Mouse (Mus musculus): ENCODE results near the gene Dag1. TPM values are rescaled to one million over a fixed set of nuclear protein-coding genes. Genes with fewer than 3 reads are reported as not detected.
"Not testable (repeated sequence)": the region's sequence is repeated elsewhere in the genome, so short reads cannot be mapped to it uniquely, and the experiment has no call there.

Gene Dag1
- polyA plus RNA-seq, 1 experiment from 2014 or later: 136 TPM

DNA sequence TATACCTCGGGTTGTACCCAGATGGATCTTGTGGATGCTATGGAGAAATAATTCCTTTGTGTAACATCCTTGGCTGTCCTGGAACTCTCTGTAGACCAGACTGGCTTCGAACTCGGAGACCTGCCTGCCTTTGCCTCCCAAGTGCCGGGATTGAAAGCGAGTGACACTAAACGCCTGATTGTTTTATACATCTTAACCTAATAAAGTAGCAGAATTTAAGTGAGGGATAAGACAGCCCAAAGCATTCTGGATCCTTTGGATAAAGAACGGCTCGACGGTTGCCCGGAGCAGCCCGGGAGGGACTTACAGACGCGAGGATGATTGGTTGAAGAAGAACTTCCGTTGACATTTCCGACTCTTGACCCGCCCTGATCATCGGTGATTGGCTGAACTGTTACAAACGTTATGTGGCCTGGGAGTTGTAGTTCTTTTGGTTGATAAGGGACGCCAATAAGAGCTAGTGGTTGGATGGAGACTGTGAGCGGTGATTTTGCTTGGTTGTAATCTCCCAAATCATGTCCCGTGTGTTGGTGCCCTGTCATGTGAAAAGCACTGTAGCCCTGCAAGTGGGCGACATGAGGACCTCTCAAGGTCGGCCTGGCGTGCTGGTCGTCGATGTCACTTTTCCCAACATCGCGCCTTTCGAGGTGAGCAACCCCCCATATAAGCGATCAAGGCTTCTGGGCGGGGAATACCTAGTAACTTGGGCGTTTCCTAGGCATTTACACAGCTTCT is 26.4 kb upstream of the Dag1 start, which contains the start of gene Nicn1:
TSS of gene Nicn1 (plus strand) at position 414 of the 735 bp plus-strand sequence.
- WGBS: 1% methylated on average over 32 of the region's 32 CpGs
- peak; percentile 92 for ATAC-seq (ENCODE audit: extremely low read depth, insufficient number of reproducible peaks, low FRiP score, low TSS enrichment)
- peaks cover 14% of the 10 kb centered on the region; the same call in 1 of the 2 replicates for H3K36me3 ChIP-seq
- H3K4me2 ChIP-seq: peak within 1 kb of the TSS; percentile 72
- peaks cover 8% of the 10 kb centered on the region for H3K4me1 ChIP-seq
- no peaks in the 10 kb centered on the region for H3K9me3 ChIP-seq
- no peaks in the 10 kb centered on the region for H3K27me3 ChIP-seq (replicated peaks)
- peak within 1 kb of the TSS; percentile 63 for H3K4me3 ChIP-seq
- H3K27ac ChIP-seq (replicated peaks): peak within 1 kb of the TSS; percentile 58
- H3K9ac ChIP-seq: peak within 1 kb of the TSS; percentile 81

- Histone ChIP-seq H3K27me3 (replicated peaks) (no peaks in the 10 kb centered on the region), H3K9me3 (no peaks in the 10 kb centered on the region), H3K36me3 (0 out of 2 replicates have a peak, but pooled peaks cover 8% of the 10 kb centered on the region), H3K9ac (peak overlapping the region; percentile 81; the same call in 1 of the 2 replicates), H3K27ac (replicated peaks) (no peak overlapping the region), H3K4me3 (peak overlapping the region; percentile 63; the same call in 1 of the 2 replicates), H3K4me2 (peak overlapping the region; percentile 72), H3K4me1 (peaks cover 8% of the 10 kb centered on the region)
- WGBS: 59% methylated on average over 2 of the region's 2 CpGs
- no peak for ATAC-seq (ENCODE audit: extremely low read depth, insufficient number of reproducible peaks, low FRiP score, low TSS enrichment)
These were observed 25.6 kb upstream of the Dag1 start for GRCm38 (mm10) chr9:108289347-108289746.

DNA sequence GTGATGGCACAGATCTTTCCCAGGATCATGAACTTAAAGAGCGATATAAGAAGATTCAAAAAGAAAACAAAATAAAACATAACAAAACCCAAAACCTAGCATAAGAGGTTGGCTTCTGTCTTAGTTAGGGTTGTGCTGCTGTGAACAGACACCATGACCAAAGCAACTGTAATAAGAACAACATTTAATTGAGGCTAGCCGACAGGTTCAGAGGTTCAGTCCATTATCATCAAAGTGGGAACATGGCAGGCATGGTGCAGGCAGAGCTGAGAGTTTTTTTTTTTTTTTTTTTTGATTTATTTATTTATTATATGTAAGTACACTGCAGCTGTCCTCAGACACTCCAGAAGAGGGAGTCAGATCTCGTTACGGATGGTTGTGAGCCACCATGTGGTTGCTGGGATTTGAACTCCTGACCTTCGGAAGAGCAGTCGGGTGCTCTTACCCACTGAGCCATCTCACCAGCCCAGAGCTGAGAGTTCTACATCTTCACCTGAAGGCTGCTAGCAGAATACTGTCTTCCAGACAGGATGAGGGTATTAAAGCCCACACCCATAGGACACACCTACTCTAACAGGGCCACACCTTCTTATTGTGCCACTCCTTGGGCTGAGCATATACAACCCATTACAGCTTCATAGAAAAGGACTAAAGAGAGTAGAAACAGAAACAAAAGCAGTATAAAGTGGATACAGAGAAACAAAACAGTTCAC is 23.9 kb upstream of the Dag1 start:
- WGBS: 76% methylated on average over 6 of the region's 6 CpGs

DNA sequence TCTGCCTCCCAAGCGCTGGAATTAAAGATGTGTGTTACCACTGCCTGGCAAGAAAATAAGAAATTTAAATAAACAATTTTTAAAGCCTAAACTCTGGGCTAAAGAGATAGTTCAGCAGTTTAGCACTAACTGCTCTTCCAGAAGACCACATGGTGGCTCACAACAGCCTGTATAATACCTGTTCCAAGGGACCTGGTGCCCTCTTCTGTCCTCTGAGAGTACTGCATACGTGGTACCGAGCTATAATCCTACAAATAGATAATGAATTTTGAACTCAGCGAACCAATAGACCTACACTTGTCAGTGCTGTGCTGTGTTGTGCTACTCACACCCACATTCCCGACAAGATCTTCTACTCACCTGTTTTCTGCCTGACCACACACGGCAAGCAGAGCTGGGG is 20.7 kb upstream of the Dag1 start:
- Histone ChIP-seq H3K36me3 (no peaks in the 10 kb centered on the region), H3K4me1 (peaks cover 11% of the 10 kb centered on the region), H3K27ac (replicated peaks) (no peak overlapping the region), H3K9me3 (no peaks in the 10 kb centered on the region), H3K4me3 (no peak overlapping the region), H3K4me2 (no peak overlapping the region), H3K9ac (no peak overlapping the region), H3K27me3 (replicated peaks) (no peaks in the 10 kb centered on the region)
- no peak for ATAC-seq (ENCODE audit: extremely low read depth, insufficient number of reproducible peaks, low FRiP score, low TSS enrichment)
- 7% methylated on average over 6 of the region's 6 CpGs for WGBS

More for the DNA sequence above, 23.9 kb upstream of the Dag1 start:
- ATAC-seq (ENCODE audit: extremely low read depth, insufficient number of reproducible peaks, low FRiP score, low TSS enrichment); H3K4me1 ChIP-seq; H3K27ac ChIP-seq (replicated peaks); H3K9ac ChIP-seq; H3K4me3 ChIP-seq; H3K9me3 ChIP-seq; H3K27me3 ChIP-seq (replicated peaks); H3K4me2 ChIP-seq; H3K36me3 ChIP-seq: not testable (repeated sequence)

GRCm38 (mm10) chr9:108280071-108280828 is 16.5 kb upstream of the Dag1 start:
- no peak for ATAC-seq (ENCODE audit: extremely low read depth, insufficient number of reproducible peaks, low FRiP score, low TSS enrichment)
- Histone ChIP-seq H3K4me1 (peaks cover 15% of the 10 kb centered on the region), H3K9me3 (no peaks in the 10 kb centered on the region), H3K4me3 (no peak overlapping the region), H3K27me3 (replicated peaks) (no peaks in the 10 kb centered on the region), H3K27ac (replicated peaks) (peak overlapping the region; percentile 72), H3K4me2 (0 out of 2 replicates have a peak overlapping the region, but pooled peaks have one; percentile 5), H3K9ac (0 out of 2 replicates have a peak overlapping the region, but pooled peaks have one; percentile 0), H3K36me3 (no peaks in the 10 kb centered on the region)
- WGBS: 23% methylated on average over 8 of the region's 8 CpGs

DNA sequence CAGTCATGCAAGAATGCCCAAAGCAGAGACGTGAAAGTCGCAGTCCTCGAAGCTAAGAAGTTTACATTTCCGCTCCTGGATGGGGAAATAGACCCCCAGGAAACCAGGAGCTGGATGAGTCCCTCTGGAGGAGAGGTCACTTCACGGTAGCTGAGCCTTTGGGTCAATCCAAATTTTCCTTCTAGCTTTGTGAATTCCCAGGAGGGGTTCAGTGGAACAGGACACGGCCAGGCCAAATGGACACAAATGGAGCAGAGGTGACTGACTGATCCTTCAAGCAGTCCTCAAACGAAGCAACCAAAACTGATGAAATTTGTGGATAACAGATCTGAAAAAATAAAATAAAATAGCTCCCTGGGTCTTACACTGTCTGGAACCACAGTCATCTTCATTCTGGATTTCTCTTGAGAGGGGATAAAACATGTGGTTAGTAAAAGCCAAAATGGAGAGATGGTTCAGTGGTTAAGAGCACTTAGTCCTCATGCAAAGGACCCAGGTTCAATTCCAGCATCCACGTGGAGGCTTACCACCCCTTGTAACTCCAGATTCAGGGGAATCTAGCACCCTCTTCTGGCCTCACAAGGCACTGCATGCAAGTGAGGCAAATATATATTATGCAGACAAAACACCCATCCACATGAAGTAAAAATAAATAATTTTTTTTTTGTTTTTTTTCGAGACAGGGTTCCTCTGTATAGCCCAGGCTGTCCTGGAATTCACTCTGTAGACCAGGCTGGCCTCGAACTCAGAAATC is 15.1 kb upstream of the Dag1 start:
- H3K27ac ChIP-seq (replicated peaks): no peak overlapping the region
- no peaks in the 10 kb centered on the region for H3K9me3 ChIP-seq
- 61% methylated on average over 10 of the region's 10 CpGs for WGBS
- no peak overlapping the region for H3K4me2 ChIP-seq
- H3K36me3 ChIP-seq: no peaks in the 10 kb centered on the region
- H3K4me3 ChIP-seq: no peak overlapping the region
- peaks cover 24% of the 10 kb centered on the region for H3K4me1 ChIP-seq
- no peak for ATAC-seq (ENCODE audit: extremely low read depth, insufficient number of reproducible peaks, low FRiP score, low TSS enrichment)
- H3K9ac ChIP-seq: no peak overlapping the region
- H3K27me3 ChIP-seq (replicated peaks): no peaks in the 10 kb centered on the region

DNA sequence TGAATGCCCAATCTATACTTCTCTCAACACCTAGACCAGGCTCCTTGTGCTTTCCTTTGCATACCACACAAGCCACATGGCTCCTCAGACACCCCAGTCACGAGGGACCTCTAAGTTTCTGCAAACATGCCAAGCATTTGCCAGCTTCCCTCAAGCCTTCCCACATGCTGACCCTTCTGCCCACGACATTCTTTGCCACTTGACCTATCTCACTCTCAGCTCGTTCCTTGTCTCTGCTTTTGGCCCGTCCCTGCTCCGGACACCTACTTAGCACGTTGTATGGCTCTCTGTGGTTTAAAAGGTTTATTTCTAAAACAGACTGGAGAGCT is 11.5 kb upstream of the Dag1 start:
- Histone ChIP-seq H3K27ac (replicated peaks) (peak overlapping the region; percentile 40; the same call in 1 of the 2 replicates), H3K27me3 (replicated peaks) (no peaks in the 10 kb centered on the region), H3K9me3 (no peaks in the 10 kb centered on the region), H3K36me3 (no peaks in the 10 kb centered on the region), H3K4me1 (peaks cover 34% of the 10 kb centered on the region), H3K4me3 (no peak overlapping the region), H3K9ac (no peak overlapping the region), H3K4me2 (no peak overlapping the region)
- no peak for ATAC-seq (ENCODE audit: extremely low read depth, insufficient number of reproducible peaks, low FRiP score, low TSS enrichment)
- WGBS: 19% methylated on average over 6 of the region's 6 CpGs

GRCm38 (mm10) chr9:108274476-108275330 is 10.9 kb upstream of the Dag1 start:
- Histone ChIP-seq H3K4me2 (no peak overlapping the region), H3K9ac (no peak overlapping the region), H3K27me3 (replicated peaks) (no peaks in the 10 kb centered on the region), H3K4me1 (peaks cover 30% of the 10 kb centered on the region), H3K27ac (replicated peaks) (peak overlapping the region; percentile 40; the same call in 1 of the 2 replicates), H3K36me3 (no peaks in the 10 kb centered on the region), H3K4me3 (no peak overlapping the region), H3K9me3 (no peaks in the 10 kb centered on the region)
- ATAC-seq (ENCODE audit: extremely low read depth, insufficient number of reproducible peaks, low FRiP score, low TSS enrichment): no peak
- WGBS: 58% methylated on average over 5 of the region's 5 CpGs

DNA sequence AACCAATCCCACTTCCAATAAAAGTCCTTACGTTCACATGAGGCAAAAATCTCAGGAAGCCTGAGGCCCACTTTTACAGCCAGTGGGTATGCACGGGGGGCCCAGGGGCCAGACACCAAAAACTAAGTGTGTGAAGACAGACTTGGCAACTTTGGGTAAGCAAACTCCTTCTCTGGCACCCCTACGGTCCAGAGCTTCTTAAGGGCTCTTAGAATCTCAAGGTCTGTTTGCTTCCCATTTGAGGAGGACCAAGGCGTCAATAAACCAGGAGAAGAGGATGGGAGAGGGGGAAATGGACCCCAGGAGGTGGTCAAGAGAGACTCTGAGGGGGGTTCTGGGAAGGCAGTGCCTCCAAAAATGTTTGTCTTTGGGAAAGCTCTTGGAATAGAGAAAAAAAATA is 9.7 kb upstream of the Dag1 start:
- H3K4me1 ChIP-seq: peaks cover 37% of the 10 kb centered on the region
- ATAC-seq (ENCODE audit: extremely low read depth, insufficient number of reproducible peaks, low FRiP score, low TSS enrichment): no peak
- H3K4me3 ChIP-seq: no peak overlapping the region
- WGBS: 73% methylated on average over 4 of the region's 4 CpGs
- no peak overlapping the region for H3K9ac ChIP-seq
- H3K36me3 ChIP-seq: no peaks in the 10 kb centered on the region
- no peaks in the 10 kb centered on the region for H3K27me3 ChIP-seq (replicated peaks)
- no peak overlapping the region for H3K27ac ChIP-seq (replicated peaks)
- no peak overlapping the region for H3K4me2 ChIP-seq
- H3K9me3 ChIP-seq: no peaks in the 10 kb centered on the region

GRCm38 (mm10) chr9:108272691-108273090 is 8.9 kb upstream of the Dag1 start:
- no peak for ATAC-seq (ENCODE audit: extremely low read depth, insufficient number of reproducible peaks, low FRiP score, low TSS enrichment)
- Histone ChIP-seq H3K9ac (peak overlapping the region; percentile 26; the same call in 1 of the 2 replicates), H3K4me1 (peaks cover 43% of the 10 kb centered on the region), H3K4me2 (no peak overlapping the region), H3K36me3 (no peaks in the 10 kb centered on the region), H3K27ac (replicated peaks) (peak overlapping the region; percentile 1; the same call in 1 of the 2 replicates), H3K4me3 (no peak overlapping the region), H3K9me3 (no peaks in the 10 kb centered on the region), H3K27me3 (replicated peaks) (no peaks in the 10 kb centered on the region)
- 55% methylated on average over 5 of the region's 5 CpGs for WGBS

Data from heart, embryonic 13.5 days (tissue).